Mouse (Mus musculus): ENCODE data around the gene Pak4.

DNA sequence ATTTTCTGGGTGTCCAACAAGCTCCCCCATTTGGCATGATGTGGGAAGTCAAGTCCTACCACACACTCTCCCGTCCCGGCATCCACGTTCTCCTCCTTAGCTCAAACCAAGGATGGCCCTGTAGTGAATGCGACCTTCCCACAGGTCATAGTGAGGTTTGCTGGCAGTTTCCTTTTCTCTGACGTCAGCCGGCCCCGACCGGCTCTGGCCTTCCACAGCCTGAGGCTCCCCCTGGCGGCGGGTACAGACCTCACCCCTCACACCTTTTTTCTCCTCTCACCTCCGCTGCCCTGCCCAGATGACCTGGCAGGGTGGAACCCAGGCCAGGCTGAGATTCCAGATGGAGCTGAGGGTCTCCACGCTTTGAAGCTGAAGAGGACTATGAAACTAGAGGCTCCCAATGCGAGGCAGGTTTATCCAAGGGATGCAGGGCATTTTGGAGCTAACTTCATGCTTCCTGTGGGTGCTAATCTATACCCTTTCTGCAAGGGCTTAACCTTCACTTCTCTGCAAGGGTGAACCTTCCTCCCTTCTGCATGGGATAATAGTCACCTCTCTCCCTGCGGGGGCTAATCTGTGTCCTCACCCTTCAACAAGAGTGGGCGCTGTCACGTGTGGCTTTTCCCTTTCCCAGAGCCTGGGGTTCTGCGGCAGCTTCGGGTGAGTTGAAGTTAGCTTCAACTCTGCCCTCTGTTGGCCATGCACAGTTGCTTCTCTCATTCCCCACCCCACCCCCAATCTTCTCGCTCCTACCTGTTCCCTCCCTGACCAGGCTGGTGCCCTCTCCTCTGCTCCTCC, 69.9 kb downstream of the Pak4 start:
- TF ChIP-seq POLR2A (IDR thresholded peaks at IDR 0.05; ENCODE audit: borderline replicate concordance, control insufficient read depth, low read depth, low read length) (no peak), CTCF (IDR thresholded peaks at IDR 0.05; ENCODE audit: control insufficient read depth, insufficient read depth, low read length) (peak; percentile 86)

All from bone marrow, adult 2 months (tissue).